Mouse (Mus musculus) heart, adult 18-20 months (tissue): Measurements from ENCODE around the gene Tgm7. TPM values are rescaled to one million over a fixed set of nuclear protein-coding genes. Genes with fewer than 3 reads are reported as not detected.
"Not testable (repeated sequence)": the region's sequence is repeated elsewhere in the genome, so short reads cannot be mapped to it uniquely, and the experiment has no call there.

Experiments used
- DNase-seq, 2 experiments: peaks; one replicate each; pipeline ENCODE4 v3.0.0; 2021 to 2022; ENCODE audit warnings: mixed read lengths in 1 of 2
- long read RNA-seq, 2 experiments: library from polyadenylated mRNA; stranded (forward); transcript quantifications; one replicate each; pipeline ENCODE4 v2.0.0; 2021
- total RNA-seq, 2 experiments: library from RNA; stranded (reverse); gene quantifications; 2 replicates each; pipeline ENCODE4 v1.2.3; 2021

Gene Tgm7
- total RNA-seq, result not detected
- long read RNA-seq, experiment 1, result 0 reads
- long read RNA-seq, experiment 2, result 0 reads

DNA sequence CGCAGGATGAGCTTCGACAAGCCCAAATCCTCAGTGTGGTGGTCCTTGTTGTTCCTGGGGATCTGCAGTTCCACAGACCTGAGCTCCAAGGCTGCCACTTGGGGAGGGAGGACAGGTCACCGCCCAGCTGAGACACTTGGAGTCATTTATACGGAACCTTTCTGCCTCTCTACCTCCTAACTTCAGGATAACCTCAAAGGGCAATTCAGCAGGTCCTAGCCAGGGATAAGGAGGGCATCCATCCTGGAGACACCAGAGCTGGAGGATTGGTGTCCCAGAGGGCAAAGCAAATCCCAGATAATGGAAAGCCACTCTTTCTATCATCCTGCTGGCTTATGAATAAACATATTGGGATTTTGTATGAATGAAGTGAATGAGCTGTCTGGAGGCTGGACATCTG is at the start of gene Tgm7:
Gene Tgm7 (minus strand): TSS at position 101 of the 400 bp plus-strand sequence.
- DNase-seq, result no peak

DNA sequence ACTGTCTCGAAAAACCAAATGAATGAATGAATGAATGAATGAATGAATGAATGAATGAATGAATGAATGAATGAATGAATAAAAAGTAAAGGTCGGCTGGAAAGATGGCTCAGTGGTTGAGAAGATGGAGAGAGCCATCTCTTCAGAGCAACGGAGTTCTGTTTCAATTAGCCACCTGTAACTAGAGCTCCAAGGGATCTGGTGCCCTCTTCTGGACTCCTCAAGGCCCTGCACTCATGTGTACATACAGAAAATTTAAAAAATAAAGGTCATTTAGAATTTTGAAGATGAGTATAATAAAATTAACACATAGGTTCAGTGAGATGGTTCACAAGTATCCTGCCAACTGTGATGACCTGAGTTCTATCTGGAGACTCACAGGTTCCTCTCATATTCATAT is 43.5 kb upstream of the Tgm7 start:
- DNase-seq, result no peak

DNA sequence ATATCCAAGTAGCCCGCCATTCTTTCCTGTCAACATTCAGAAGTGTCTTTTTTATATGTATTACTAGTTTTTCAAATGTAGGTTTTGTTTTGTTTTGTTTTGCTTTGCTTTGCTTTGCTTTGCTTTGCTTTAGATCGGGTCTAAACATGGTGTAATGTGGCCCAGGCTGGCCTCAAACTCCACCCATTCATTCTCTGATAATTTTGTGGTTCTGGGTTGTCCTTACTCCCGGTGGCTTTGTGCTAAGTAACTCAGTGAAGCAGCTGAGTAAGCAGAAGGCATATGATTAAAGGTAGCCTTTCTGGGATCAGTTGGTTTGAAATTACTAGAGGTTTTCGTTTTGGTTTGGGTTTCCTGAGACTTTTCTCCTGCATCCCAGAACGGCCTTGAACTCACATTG is 40.1 kb upstream of the Tgm7 start:
- DNase-seq, result no peak

GRCm38 (mm10) chr2:121142415-121142814 is 32.8 kb upstream of the Tgm7 start:
- DNase-seq, result no peak

GRCm38 (mm10) chr2:121141216-121142035 is 31.8 kb upstream of the Tgm7 start:
- no peak for DNase-seq

DNA sequence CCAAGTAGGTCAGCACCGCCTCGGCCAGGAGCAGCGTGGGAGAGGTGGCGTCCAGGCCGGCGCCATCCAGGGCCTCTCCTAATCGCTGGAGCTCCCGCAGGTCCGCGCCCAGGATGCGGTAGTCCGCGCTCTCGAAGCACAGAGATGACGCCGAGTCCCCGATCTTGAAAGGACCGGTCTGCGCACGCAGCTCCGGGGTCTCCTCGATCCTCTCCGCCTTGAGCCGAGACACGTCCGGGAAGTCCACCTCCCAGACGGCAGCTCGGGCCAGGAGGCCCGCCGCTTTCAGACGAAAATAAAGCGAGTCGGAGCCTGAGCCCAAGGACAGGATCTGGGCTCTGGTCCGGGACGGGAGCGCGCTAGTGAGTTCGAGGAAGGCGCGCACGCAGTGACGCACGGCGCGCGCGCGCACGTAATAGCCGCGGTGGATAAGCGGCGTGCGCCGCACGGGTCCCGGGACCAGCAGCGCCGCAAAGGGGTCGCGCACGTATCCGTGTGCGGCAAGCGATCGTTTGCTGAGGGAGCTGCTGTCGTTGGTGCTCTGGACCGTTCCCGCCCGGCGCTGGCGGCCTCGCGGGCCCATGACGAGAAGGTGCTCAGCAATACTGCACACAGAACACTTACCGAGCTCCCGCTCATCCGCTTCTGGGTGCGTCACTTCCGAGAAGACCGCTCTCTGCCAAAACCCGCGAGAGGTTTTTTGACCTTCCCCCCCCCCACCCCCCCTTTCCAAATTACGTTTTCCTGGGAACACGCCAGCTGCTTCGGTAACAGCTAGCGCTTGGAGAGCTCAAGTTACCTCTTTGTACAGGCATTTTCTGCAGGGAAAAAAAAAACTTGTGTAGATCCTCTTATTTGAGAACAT is 30.7 kb upstream of the Tgm7 start, which contains the start of the genes Adal and Lcmt2:
Gene Adal (plus strand): TSS at position 411 of the 865 bp plus-strand sequence.
Gene Lcmt2 (minus strand): TSS at position 636 of the 865 bp plus-strand sequence.
- peak; percentile 94 to 95 for DNase-seq

- DNase-seq, result peak; percentile 77 to 83
Observed at GRCm38 (mm10) chr2:121139266-121140017, 29.8 kb upstream of the Tgm7 start.

DNA sequence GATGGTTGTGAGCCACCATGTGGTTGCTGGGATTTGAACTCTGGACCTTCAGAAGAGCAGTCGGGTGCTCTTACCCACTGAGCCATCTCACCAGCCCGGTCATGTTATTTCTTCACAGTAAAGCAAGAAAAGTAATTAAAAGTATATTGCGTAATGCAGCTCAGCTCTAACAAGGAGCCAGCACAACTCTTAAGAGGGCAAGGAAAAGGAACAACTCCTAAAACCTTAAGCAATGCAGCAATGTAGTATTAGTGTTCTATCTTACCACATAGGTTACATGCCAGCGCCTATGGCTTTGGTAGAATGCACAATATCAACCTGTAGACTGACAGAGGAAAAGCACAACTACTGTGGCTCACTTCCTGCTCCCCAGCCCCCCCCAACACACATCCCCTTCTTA is 27.8 kb upstream of the Tgm7 start:
- DNase-seq, result no peak

DNA sequence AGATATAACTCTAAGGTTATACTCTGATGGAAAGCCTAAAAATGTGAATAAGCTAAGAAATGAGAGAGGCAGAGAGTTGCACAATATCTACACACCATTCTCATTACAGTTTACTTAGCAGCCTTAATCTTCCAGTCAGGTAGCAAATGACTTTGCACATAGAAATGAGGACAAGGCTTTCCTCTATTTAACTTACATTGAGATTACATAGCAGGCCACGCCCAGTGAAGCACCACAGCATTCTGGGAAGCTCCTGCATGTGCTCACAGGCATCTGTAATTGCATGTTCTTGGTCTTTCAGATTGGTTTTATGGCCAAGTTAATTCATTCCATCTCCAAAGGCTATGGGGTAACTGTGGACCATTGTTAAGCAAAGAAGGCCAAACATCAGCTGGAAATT is 23.2 kb upstream of the Tgm7 start:
- DNase-seq, result no peak

- DNase-seq, result no peak
Observed at GRCm38 (mm10) chr2:121128865-121129620, 19.4 kb upstream of the Tgm7 start.

DNA sequence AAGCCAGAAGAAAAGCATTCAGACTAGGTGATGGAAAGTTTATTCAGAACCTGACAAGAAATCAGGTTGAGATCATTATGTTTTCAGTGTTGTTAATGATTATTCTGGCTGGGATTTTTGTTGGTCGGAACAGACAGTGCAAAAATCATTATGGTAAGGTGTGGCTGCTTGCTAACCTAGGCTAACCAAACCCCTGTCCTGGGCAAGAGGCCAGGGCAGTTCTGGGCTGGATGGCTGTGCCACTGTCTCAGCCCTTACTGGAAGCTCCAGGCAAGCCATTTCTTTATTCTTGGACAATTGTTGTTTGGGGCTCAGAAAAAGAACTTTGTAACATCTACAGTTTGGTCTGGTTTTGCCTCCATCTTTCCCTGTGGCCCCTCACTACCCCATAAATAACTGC is 17.9 kb upstream of the Tgm7 start:
- DNase-seq, result no peak

- not testable (repeated sequence) for DNase-seq
Observed at GRCm38 (mm10) chr2:121126302-121126701, 16.7 kb upstream of the Tgm7 start.

DNA sequence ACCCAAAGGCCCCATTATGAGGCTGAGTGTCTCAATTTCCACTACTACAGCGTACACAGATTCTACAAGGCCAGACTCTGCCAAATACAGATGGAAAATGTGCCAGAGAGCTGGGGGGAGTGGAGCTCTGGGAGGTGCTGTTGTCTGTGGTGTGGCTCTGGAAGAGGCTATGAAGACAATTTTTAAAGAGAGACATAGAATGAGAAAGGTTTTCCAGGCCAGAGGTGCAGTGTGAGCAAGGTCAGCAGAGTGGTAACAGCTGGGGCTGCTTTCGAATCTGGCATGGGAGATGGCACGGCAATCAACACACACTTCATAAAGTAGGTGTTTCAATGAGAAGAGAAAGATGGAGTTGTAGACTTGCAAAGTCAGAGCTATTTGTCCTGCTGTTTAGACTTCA is 9.7 kb upstream of the Tgm7 start:
- no peak for DNase-seq

DNA sequence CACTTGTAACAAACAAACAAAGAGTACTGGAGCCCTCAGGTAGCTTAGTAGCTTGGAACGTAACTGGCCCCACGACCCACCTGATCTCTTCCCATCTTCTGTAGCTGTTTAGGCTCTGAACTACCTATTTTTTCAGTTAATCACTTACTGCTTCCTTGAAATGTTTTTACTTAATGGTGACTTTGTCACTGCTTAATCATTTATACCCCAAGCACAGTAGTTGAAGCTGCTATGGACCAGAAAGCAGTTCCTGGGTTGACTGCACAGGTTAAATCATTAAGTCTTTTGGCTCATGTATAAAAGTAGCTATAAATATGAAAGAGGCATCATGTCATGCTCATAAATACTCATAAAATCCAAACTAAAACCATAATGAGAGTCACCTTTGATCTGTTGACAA is 5.8 kb upstream of the Tgm7 start:
- no peak for DNase-seq

DNA sequence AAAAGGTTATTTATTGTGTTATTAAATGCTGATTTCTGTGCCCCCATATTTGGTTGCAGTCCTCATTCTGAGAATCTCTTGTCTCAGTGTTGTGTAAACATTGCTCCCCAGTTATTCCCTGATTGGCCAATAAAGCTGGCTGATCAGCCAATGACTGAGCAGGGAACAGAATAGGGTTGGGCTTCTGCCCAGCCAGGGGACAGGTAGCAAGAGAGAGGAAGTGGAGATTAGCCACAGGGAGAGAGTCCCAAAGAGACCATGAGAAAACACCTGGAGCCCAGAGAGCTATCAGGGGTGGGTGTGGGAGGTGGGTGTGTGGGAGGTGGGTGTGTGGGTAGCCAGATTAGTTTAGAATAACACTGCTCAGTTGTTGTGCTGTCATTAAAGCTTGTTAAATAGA is 3.7 kb downstream of the Tgm7 start:
- DNase-seq, result no peak

DNA sequence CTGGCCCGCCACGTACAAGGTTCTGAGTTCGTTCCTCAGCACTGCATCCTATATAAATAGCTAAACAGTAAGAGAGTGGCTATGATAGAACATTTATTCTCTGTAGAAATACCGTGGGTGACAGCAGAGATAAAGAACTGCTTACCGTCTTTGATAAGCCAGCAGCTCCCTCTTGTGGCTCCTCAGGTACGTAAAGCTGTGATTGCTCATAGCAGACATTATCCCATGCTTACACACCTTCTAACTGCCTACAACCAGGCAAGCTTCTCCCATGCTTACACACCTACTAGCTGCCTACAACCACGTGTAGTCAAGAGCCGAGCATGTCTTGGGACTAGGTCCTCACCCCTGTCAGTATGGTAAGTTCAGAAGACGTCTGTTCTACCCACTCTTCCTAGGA is 7.5 kb downstream of the Tgm7 start:
- DNase-seq, result peak; percentile 37 to 72

DNA sequence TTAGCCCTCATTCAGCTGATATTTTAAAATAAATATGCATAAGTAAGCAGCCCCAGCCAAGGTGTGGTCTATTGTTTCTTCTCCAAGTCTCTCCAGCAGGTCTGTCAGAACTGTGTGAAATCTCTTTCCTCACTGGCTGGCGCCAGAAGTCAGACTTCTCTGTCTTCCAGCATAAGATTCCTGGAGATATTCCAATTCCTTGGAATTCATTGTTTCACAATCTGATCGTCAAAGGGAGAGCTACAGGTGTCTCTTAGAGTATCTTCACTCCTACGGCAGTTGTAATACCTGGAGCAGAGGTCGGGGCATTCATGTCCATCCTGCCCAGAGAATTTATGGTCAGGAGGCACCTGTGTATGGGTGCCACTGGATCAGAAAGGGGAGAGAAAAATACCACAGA is 19.8 kb downstream of the Tgm7 start:
- no peak for DNase-seq

- no peak for DNase-seq
Observed at GRCm38 (mm10) chr2:121088507-121088906, 21.1 kb downstream of the Tgm7 start.

- DNase-seq, result no peak
Observed at GRCm38 (mm10) chr2:121085480-121086185, 24.0 kb downstream of the Tgm7 start, which contains the start of gene Tgm5. Gene Tgm5, minus strand, starts transcription at chr2:121085841.

DNA sequence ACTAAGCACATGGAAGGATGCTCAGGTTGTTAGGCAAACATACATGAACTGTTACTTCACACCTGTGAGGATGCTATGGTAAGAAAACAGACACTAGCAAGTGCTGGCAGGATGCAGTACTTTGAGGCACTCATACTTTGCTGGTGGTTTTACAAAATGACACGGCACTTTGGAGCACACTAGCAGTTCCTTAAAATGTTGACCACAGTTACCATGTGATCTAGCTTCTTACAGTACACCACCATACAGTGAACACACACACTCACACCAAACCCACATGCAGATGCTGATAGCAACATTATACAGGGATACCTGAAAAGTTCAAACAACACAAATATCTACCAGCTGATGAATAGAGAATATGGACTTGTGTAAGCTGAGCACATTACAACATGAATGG is 27.0 kb downstream of the Tgm7 start:
- DNase-seq, result no peak

- no peak for DNase-seq
Observed at GRCm38 (mm10) chr2:121074747-121075146, 34.8 kb downstream of the Tgm7 start.
